Mouse (Mus musculus) stomach, postnatal 0 days (tissue): ENCODE measurements around the gene Hdac4. TPM values are rescaled to one million over a fixed set of nuclear protein-coding genes. Genes with fewer than 3 reads are reported as not detected.

ENCODE experiments used
- ATAC-seq: fragments of 200-750 bp; cut with Nextera tagmentation; 2 replicates; pipeline ENCODE4 v1.8.0; 2017; ENCODE audit not compliant: low FRiP score, low TSS enrichment
- DNase-seq: peaks from one replicate; pipeline ENCODE4 v3.0.0-alpha.2; 2016; ENCODE audit warnings: low spot score
- H3K27ac ChIP-seq: fragments of 300-500 bp; sonication (generic); replicated peaks from 2 replicates; pipeline ENCODE4 v1.5.1; 2014; ENCODE audit warnings: mild to moderate bottlenecking, control low read depth
- H3K27me3 ChIP-seq: fragments of 300-500 bp; sonication (generic); 2 replicates; pipeline ENCODE4 v1.6.1; 2014; ENCODE audit warnings: low read length; ENCODE audit not compliant: control insufficient read depth, insufficient read depth
- H3K36me3 ChIP-seq: fragments of 300-500 bp; sonication (generic); 2 replicates; pipeline ENCODE4 v1.6.1; 2014; ENCODE audit warnings: low read length, mixed read lengths; ENCODE audit not compliant: control insufficient read depth, insufficient read depth
- H3K4me1 ChIP-seq: fragments of 300-500 bp; sonication (generic); replicated peaks from 2 replicates; pipeline ENCODE4 v1.6.1; 2014; ENCODE audit warnings: antibody characterized with exemption; ENCODE audit not compliant: control insufficient read depth, insufficient read depth
- H3K4me2 ChIP-seq: fragments of 300-500 bp; sonication (generic); replicated peaks from 2 replicates; pipeline ENCODE4 v1.6.1; 2014; ENCODE audit warnings: low read depth, mild to moderate bottlenecking, control low read depth, moderate library complexity
- H3K4me3 ChIP-seq: fragments of 300-500 bp; sonication (generic); 2 replicates; pipeline ENCODE4 v1.5.1; 2014; ENCODE audit warnings: low read depth, low read length, control low read depth
- H3K9ac ChIP-seq: fragments of 300-500 bp; sonication (generic); 2 replicates; pipeline ENCODE4 v1.6.1; 2014; ENCODE audit warnings: mild to moderate bottlenecking, low read length, control low read depth, mixed read lengths
- H3K9me3 ChIP-seq: fragments of 300-500 bp; sonication (generic); 2 replicates; pipeline ENCODE4 v1.6.1; 2016; ENCODE audit warnings: low read length; ENCODE audit not compliant: control insufficient read depth
- CTCF ChIP-seq: IDR thresholded peaks from 2 replicates; pipeline ENCODE4 v1.5.1; 2016; ENCODE audit warnings: antibody characterized with exemption, low read depth, mild to moderate bottlenecking, moderate library complexity
- EP300 ChIP-seq: optimal IDR thresholded peaks from 2 replicates; pipeline ENCODE3; 2016; ENCODE audit warnings: antibody characterized with exemption
- WGBS: fragments of 180-500 bp; shearing (Covaris S2); extraction: QIAGEN DNeasy Blood & Tissue Kit; methylation state at CpG from one replicate; pipeline ENCODE4 v1.1.7; 2014; 5-methylcytosine and 5-hydroxymethylcytosine counted together
- polyA plus RNA-seq: library from polyadenylated mRNA; unstranded; fragments of >200 nt; fragmentation: Nextera tagmentation; extraction: Ambion mirVana; gene quantifications from 2 replicates; pipeline ENCODE4 v1.2.1, GENCODE M21; 2015

Gene Hdac4
- polyA plus RNA-seq, 1 experiment from 2014 or later, result 10.9 TPM

- H3K36me3 ChIP-seq, result no peaks in the 10 kb centered on the region
- H3K4me2 ChIP-seq, result no peak overlapping the region
- no peaks in the 10 kb centered on the region for H3K27me3 ChIP-seq
- 47% methylated on average over 1 of the region's 1 CpGs for WGBS
- H3K27ac ChIP-seq, result no peak overlapping the region
- DNase-seq (no peak), ATAC-seq (no peak)
- H3K4me3 ChIP-seq, result no peak overlapping the region
- TF ChIP-seq EP300 (no peak), CTCF (no peak)
- H3K4me1 ChIP-seq, result peaks cover 1% of the 10 kb centered on the region
- H3K9me3 ChIP-seq, result no peaks in the 10 kb centered on the region
- no peak overlapping the region for H3K9ac ChIP-seq
Observed at GRCm38 (mm10) chr1:92045671-92046070, 149.8 kb downstream of the Hdac4 start.

GRCm38 (mm10) chr1:92044868-92045267, 150.6 kb downstream of the Hdac4 start:
- H3K9me3 ChIP-seq, result no peaks in the 10 kb centered on the region
- ATAC-seq, result no peak
- H3K27ac ChIP-seq, result no peak overlapping the region
- no peaks in the 10 kb centered on the region; the same call in none of the 2 replicates for H3K4me1 ChIP-seq
- H3K9ac ChIP-seq, result no peak overlapping the region
- no peaks in the 10 kb centered on the region for H3K27me3 ChIP-seq
- no peak for TF ChIP-seq EP300
- no peak for TF ChIP-seq CTCF
- DNase-seq, result no peak
- WGBS, result 84% methylated on average over 3 of the region's 3 CpGs
- H3K36me3 ChIP-seq, result no peaks in the 10 kb centered on the region
- H3K4me3 ChIP-seq, result no peak overlapping the region
- H3K4me2 ChIP-seq, result no peak overlapping the region

- no peaks in the 10 kb centered on the region for H3K36me3 ChIP-seq
- H3K27me3 ChIP-seq, result no peaks in the 10 kb centered on the region
- no peak overlapping the region for H3K27ac ChIP-seq
- no peak overlapping the region for H3K9ac ChIP-seq
- no peaks in the 10 kb centered on the region for H3K9me3 ChIP-seq
- ATAC-seq (no peak), DNase-seq (no peak)
- no peak overlapping the region for H3K4me2 ChIP-seq
- no peak for TF ChIP-seq CTCF
- no peak for TF ChIP-seq EP300
- H3K4me1 ChIP-seq, result no peaks in the 10 kb centered on the region; the same call in 1 of the 2 replicates
- H3K4me3 ChIP-seq, result no peak overlapping the region
Observed at GRCm38 (mm10) chr1:92043989-92044388, 151.5 kb downstream of the Hdac4 start.

DNA sequence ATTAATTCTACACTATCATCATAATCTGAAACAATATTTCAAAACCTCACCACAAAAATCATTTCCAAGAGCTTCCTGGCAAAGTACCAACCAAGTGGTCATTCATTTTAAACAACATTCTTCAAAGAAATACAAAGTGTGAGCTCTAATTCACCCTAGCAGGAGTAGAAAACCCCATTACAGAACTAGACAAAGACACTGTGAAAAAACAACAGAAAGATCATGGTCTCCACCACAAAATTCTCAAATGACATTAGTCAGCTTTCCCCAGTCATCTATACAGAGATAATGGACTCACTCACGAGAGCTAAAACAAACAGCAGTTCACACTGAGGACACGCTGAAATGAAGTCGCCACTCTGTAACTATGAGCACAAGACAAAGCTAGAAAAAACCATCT, 153.4 kb downstream of the Hdac4 start:
- Histone ChIP-seq H3K4me3 (no peak overlapping the region), H3K9me3 (no peaks in the 10 kb centered on the region), H3K9ac (no peak overlapping the region), H3K27ac (no peak overlapping the region), H3K36me3 (no peaks in the 10 kb centered on the region), H3K4me1 (no peaks in the 10 kb centered on the region), H3K27me3 (no peaks in the 10 kb centered on the region), H3K4me2 (no peak overlapping the region)
- TF ChIP-seq CTCF (no peak), EP300 (no peak)
- no peak for ATAC-seq
- no peak for DNase-seq
- WGBS, result 12% methylated on average over 3 of the region's 3 CpGs

GRCm38 (mm10) chr1:92041290-92041689, 154.2 kb downstream of the Hdac4 start:
- Histone ChIP-seq H3K9me3 (no peaks in the 10 kb centered on the region), H3K4me1 (no peaks in the 10 kb centered on the region), H3K27ac (no peak overlapping the region), H3K4me2 (no peak overlapping the region), H3K9ac (no peak overlapping the region), H3K27me3 (no peaks in the 10 kb centered on the region), H3K36me3 (no peaks in the 10 kb centered on the region), H3K4me3 (no peak overlapping the region)
- TF ChIP-seq CTCF (no peak), EP300 (no peak)
- ATAC-seq (no peak), DNase-seq (no peak)
- WGBS, result 56% methylated on average over 3 of the region's 3 CpGs

GRCm38 (mm10) chr1:92038714-92039113, 156.8 kb downstream of the Hdac4 start:
- DNase-seq, result no peak
- 31% methylated on average over 1 of the region's 1 CpGs for WGBS
- H3K4me3 ChIP-seq, result no peak overlapping the region

More at GRCm38 (mm10) chr1:92038714-92039113, 156.8 kb downstream of the Hdac4 start:
- H3K9ac ChIP-seq, result no peak overlapping the region
- H3K4me1 ChIP-seq, result no peaks in the 10 kb centered on the region
- H3K4me2 ChIP-seq, result no peak overlapping the region
- no peaks in the 10 kb centered on the region for H3K9me3 ChIP-seq
- H3K36me3 ChIP-seq, result no peaks in the 10 kb centered on the region
- TF ChIP-seq CTCF, result no peak
- no peak for TF ChIP-seq EP300
- no peak overlapping the region for H3K27ac ChIP-seq
- no peaks in the 10 kb centered on the region for H3K27me3 ChIP-seq
- ATAC-seq, result no peak
